Mouse (Mus musculus) right cerebral cortex, postnatal 14 days (tissue): Measurements from ENCODE around the gene Zfhx3.

ENCODE experiments used
- DNase-seq: peaks from one replicate; pipeline ENCODE4 v3.0.0; 2022

Gene Zfhx3

DNA sequence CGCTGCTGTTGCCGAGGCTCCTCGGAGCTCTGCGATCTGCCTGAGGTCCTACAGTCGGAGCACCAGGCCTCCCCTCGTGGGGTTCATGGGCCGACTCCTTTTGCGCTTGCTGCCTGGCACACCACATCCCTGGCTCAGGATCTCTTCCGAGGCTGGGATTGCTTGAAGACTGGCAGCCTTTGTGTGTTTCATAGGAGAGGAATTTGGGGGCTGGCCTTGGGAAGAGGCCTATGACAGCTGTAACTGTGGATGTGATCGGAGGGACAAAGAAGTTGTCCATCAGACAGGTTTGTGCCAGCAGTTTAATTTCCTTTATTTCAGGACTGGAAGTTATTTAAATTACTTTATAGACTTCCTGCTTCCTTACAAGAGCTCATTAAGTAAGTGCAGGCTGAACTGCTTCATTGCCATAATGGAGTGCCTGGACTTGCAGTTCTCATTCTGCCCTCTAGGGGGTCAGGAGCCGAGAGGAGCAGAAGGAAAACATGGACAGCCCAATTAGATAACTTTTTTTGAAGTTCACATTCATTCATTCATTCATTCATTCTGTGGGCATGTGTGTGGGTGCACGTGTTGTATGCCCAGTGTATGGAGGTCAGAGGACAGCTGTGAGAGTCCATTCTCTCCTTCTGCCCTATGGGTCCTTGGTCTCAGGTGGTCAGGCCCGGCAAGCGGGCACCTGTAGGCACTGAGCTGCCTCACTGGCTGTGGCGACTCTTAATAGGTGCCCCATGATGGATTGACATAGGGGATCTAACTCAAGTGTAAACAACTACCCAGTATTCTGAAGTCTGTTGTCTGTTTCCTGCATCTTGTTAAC lies 817.3 kb downstream of the Zfhx3 start:
- DNase-seq = peak; percentile 69

DNA sequence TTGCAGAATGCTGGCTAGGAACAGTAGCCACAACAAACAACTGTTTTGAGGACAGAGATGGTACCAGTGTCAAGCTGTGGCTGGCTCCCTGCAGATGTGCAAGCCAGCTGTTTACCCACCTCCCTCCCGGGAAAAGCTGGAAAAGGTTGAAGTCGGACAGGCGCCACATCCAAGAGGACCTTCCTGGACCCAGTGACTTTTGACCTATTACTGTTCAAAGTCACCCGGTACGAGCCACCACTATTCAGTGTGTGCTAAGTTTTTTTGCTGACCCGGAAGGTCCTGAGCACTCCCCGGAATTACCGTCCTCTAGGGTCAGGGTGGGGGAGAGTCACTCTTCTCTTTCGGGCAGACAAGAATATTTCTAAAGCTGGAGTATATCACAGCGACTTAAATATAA lies 818.3 kb downstream of the Zfhx3 start:
- DNase-seq = no peak

- DNase-seq = no peak
Observed at GRCm38 (mm10) chr8:108762567-108762966, 820.1 kb downstream of the Zfhx3 start.

- no peak for DNase-seq
Observed at GRCm38 (mm10) chr8:108764403-108765194, 822.2 kb downstream of the Zfhx3 start.

DNA sequence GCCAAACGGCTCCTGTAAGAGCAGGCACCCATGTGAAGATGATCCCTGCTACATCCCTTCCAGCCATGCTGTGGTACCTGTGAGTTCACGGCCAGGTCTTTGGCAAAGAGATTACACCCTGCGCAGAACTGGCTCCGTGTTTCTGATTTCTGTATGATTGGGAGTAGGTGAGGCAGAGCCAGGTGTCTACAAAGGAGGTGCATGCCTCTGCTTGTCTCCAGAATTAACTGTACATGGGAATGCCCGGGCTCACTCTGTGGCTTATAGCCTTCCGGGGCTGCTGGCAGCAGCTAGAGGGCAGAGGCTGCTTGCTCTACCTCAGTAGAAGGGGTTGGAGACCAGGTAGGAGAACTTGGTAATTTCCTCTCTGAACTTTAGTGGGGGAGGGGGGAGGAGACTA lies 823.7 kb downstream of the Zfhx3 start:
- DNase-seq = no peak

DNA sequence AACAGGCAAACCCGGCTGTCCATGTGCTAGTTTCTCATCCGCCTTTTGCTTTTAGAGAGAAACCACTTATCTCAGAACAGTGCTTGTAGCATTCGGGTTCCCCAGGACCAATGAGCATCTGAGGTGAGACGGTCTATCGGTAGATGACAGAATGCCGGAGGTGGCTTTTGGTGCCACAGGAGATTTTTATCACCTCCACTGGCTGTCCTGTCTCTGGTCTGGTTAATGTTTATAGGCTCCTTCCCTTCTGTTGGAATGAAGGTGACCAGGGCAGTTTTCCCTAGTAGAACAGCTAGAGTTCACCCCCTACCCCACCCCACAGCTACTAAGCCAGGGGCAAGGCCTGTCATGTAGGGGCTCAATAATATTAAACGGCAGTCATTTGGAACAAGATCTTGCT lies 825.6 kb downstream of the Zfhx3 start:
- no peak for DNase-seq

- DNase-seq = no peak
Observed at GRCm38 (mm10) chr8:108770334-108770733, 827.9 kb downstream of the Zfhx3 start.

DNA sequence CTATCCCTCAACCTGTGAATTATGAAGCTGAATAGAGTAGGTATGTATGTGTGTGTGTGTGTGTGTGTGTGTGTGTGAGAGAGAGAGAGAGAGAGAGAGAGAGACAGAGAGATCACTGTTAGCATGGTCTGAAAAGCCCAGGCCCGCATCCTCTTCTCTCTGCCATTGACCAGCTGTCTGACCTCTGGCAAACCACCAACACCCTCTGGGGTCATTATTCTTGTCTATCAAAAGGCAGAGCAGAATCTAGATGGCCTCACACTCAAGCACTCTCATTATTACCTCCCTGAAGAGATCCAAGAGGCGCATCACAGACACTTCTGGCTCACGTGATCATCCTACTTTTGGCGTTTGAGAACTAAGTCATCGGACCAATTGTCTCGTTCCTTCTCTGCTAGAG lies 831.0 kb downstream of the Zfhx3 start:
- DNase-seq = no peak

DNA sequence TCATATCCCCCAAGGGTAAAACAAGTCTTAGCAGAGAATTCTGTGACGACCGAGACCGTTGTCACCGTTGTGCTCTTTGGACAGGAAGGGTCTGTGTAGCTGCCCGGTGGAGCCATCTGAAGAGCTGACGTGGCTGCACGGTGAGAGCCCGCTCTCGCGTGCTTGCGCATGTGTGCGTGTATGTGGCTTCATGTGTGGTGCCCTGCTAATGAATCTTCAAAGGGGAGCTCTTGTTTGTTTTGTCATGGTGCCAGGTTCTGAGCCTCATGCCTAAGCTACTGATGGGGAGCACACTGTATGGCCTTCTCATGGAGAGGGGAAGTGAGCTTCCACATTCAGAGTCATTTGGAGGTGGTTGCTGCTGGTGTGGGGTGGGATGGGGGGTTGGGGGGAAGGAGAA lies 835.6 kb downstream of the Zfhx3 start:
- no peak for DNase-seq

DNA sequence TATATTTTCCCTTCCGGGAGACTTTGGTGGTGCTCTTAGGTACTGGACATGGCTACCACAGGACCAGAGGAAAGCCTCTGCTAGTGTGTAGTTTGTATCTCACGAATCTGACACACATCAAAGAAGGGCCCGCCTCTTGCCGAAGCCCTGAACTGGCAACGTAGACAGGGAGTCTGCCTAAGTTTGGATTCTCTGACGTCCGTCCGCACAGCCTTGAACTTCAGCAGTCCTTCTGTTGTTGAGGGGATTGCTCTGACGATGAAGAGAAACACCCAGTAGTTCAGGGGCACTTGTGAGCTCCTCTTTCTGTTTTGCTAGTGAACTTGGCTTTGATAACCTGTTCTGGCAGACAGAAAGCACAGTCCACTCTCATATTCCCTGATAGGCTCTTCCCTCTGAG lies 836.1 kb downstream of the Zfhx3 start:
- no peak for DNase-seq

DNA sequence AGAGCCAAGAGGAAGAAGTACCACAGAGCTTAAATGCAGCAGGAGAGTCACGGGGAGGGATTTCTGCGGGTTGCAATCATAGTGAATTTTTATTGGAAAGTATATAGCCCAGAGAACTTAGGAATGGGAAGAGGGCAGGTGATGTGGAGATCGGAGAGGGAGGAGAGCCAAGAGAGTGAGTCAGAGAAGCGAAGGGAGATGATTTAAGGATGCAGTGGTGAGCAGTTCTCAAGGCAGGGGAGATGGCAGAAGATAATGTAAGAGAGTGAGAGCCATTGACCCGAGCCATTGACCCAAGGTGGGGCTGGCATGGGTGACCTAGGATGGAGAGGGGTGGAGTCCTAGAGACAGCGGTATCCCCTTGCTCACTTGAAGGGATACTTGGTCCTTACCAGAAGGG lies 838.3 kb downstream of the Zfhx3 start:
- no peak for DNase-seq

DNA sequence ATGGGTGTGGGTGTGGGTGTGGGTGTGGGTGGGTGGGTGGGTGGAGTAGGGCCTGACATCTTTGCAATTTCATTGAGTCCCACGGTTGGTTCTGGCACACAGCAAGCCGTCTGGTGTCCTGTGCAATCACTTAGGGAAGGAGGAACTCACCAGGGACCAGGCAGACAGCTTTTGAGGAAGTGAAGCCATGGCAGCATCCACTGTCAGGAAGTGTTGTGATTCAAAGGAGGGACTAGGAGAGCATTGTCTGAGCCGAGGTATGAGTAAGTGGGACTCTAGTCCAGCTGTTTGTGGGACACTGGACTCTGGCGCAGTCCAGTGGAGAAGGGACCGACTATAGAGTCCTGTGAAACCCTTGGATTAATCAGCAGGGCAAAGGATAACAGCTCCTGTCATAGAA lies 838.7 kb downstream of the Zfhx3 start:
- DNase-seq = no peak

- no peak for DNase-seq
Observed at GRCm38 (mm10) chr8:108783155-108783554, 840.7 kb downstream of the Zfhx3 start.

DNA sequence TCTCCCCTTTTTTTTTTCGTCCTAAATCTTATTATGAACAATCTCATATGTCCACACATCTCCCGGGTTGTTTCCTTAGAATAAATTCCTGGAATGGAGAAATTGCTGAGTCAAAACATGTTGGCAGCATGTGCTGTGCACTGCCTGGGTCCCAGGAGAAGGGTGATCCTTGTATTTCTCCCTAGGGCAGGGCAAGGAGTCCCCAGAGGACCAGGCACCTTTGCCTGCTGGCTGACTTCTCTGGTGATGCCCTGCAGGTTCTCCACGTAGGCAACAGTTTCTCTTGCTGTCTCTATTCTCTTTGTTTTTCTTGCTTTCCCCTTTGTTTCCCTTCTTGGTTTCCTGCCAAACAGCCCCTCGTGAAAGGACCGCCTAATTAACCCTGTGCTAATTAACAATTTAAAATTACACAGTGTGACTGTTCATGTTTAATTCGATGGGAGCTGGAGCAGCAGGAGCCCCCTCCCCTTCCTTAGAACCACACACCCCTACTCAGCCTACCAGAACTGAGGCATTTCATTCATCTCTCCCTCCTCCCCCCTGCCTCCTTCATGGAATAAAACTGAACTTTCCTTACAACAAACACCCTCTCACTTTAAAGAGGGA lies 845.8 kb downstream of the Zfhx3 start:
- DNase-seq = no peak

GRCm38 (mm10) chr8:108788762-108789157 lies 846.3 kb downstream of the Zfhx3 start:
- DNase-seq = no peak

DNA sequence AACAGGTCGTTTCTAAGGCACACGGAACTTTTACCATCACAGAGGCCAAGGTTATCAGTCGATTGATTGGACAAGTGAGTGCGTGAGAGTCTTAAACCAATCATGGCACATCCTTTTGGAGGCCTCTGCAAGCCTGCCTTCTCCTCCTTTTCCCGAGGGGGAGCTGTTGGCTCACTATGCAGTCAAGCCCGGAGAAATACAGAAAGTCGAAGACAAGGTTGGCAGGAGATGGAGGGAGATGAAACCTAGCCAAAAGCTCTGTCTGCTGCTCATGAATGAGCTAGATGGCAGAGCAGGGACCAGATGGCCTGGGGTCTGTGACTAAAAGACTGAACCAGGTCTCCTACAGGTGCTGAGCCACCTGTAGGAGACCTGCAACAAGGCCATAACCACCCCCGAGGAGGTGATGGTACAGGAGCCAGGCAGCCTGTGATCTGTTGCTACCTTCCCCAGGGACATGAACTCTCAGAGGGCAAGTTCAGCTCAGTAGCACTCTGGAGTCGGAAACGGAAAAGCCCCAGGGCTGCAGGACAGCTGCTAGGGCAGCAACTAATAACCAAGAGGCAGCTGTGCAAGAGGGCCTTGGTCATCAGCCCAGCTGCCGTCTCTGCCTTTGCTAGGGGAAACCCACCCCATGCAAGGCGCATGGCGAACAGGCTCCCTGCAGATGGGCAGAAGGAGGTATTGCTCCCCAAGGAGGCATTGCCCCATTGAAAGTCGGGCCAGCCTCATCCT lies 848.3 kb downstream of the Zfhx3 start:
- peak; percentile 61 for DNase-seq

- no peak for DNase-seq
Observed at GRCm38 (mm10) chr8:108796076-108796475, 853.6 kb downstream of the Zfhx3 start.

- no peak for DNase-seq
Observed at GRCm38 (mm10) chr8:108796882-108797281, 854.4 kb downstream of the Zfhx3 start.

- peak; percentile 36 for DNase-seq
Observed at GRCm38 (mm10) chr8:108798012-108798411, 855.6 kb downstream of the Zfhx3 start.

DNA sequence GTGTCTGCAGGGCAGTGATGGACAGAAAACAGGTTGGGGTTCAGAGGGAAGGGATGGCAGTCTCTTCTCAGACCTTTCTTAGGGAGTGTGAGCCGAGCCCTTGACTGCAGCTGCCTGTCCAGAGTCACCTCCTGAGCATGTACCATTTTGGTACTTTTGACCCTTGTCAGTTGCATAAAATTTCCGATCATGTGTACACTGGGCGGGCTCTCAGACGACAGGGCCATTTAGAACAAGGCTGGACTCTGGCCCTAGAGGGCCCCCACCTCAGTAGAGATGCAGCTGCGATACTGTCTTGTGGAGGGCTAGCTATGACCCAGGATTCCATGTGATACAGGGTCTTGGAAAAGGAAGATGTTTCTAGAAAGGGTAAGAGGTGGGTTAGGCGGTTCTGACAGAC lies 856.8 kb downstream of the Zfhx3 start:
- no peak for DNase-seq

DNA sequence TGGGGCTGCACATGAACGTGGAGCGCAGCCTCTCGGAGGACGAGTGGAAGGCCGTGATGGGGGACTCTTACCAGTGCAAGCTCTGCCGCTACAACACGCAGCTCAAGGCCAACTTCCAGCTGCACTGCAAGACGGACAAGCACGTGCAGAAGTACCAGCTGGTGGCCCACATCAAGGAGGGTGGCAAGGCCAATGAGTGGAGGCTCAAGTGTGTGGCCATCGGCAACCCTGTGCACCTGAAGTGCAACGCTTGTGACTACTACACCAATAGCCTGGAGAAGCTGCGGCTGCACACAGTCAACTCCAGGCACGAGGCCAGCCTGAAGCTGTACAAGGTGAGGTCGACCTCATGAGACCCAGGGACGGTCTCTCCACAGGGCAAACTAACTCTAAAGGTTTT lies 857.9 kb downstream of the Zfhx3 start:
- DNase-seq = no peak

DNA sequence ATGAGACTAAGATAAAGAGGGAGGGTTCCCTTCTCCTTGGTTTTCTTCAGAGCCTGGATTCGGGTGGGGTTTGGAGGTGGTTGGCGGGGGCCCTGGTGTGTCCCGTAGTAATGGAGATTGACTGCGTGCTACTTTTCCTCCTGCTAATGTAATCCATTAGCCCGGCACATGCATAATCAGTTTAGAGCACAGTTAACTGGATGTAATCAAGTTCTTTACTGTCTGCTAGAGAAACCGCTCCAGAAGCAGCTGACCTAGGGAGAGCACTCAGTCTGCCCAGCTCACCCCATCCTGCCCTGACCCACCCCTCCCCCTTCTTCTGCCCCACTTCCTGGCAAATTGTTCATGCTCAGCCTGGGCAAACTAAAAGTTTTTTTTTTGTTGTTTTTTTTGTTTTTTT lies 860.6 kb downstream of the Zfhx3 start:
- DNase-seq = no peak

DNA sequence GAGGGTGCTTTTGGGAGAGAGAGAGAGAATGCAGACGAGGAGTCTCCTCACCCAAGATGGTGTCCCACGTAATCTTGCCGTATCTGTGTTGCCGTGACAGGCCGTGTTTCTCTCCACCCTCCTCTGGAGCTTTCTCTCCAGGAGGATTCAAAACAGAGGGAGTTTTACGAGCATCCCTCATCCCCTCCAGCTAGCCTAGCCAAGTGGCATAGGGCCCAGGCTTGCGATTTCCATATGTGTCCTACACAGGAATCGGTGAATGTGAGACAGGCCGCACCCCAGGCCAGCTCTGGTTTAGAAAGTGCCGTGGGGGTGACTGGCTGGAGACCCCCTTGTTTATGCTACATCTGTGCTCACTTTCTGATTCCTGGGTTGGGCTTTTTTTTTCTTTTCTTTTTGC lies 869.2 kb downstream of the Zfhx3 start:
- no peak for DNase-seq
